Mouse (Mus musculus): ENCODE measurements around the gene Trim14. TPM values are rescaled to one million over a fixed set of nuclear protein-coding genes. Genes with fewer than 3 reads are reported as not detected.

Gene Trim14
- polyA plus RNA-seq, 1 experiment from 2014 or later: 5.2 TPM

DNA sequence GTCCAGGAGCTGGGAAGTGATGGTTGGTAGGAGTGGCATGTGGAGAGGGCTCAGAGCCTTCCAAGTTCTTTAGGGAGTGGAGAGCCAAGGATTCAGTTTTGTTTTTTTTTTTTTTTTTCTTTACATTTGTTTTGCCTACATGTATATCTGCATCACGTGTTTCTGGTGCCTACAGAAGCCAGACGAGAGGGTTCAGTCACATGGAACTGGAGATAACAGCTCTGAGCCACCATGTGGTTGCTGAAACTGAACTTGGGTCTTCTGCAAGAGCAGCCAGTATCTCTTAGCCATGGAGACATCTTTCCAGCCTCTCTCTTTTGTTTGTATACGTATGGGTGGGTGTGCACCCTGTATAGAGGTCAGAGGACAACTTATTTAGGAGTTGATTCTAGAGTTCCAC, 32.1 kb downstream of the Trim14 start:
- H3K4me3 ChIP-seq (ENCODE audit: low read depth, low read length): no peak overlapping the region
- no peaks in the 10 kb centered on the region for H3K27me3 ChIP-seq (replicated peaks; ENCODE audit: insufficient read depth, low read length)
- H3K9me3 ChIP-seq (ENCODE audit: low read length): no peaks in the 10 kb centered on the region
- no peaks in the 10 kb centered on the region; the same call in 1 of the 2 replicates for H3K4me1 ChIP-seq (ENCODE audit: insufficient read depth, low read depth, low read length)
- H3K4me2 ChIP-seq (replicated peaks; ENCODE audit: low read depth, low read length): no peak overlapping the region
- ATAC-seq (no peak), DNase-seq (ENCODE audit: low spot score) (no peak)
- no peak overlapping the region for H3K27ac ChIP-seq (ENCODE audit: low read length)
- TF ChIP-seq CTCF (IDR thresholded peaks at IDR 0.05) (no peak), EP300 (IDR thresholded peaks at IDR 0.05) (no peak)
- no peak overlapping the region for H3K9ac ChIP-seq (replicated peaks; ENCODE audit: low read depth)
- WGBS: 60% methylated on average over 3 of the region's 3 CpGs
- H3K36me3 ChIP-seq (ENCODE audit: insufficient read depth, low read length): peaks cover 8% of the 10 kb centered on the region

DNA sequence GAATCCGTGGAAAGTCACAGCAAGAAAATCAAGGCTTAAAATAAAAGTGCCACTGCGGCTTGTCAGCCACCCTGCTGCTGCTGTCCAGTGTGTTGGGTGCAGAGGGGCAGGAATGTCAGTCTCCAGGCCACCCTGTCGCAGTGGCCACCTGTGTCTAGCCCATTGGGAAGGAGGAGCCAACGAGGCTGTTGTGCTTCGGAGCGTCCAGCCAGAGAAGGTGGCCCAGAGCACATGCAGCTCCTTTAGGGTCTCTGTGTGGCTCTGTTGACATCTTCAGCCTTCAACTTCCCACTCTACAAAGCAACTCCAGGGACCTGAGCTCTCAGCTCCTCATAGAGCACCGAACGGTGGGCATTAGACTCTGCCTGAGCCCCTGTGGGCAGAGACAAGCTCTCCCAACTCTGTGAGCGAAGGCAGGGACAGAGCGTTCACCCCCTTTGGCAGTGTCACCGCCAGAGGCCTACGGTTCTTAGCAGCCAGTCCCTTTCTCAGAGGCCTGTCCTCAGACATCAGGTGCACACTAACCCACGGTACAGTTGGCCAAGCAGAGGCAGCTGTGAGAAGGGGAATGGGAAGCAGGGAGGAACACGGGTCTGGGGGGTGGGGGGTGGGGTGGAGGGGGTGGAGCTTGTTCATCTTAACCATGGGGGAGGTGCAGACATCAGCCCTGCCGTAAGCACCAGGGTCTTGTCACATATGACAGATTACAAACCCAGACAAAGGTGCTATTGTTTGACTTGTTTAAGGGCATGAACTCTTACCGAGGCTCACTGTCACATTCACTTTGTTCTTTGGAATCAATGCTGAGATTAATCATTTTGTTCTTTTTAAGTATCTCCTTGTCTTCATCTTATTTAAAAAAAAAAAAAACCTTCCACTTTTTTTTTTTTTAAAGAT, 33.1 kb downstream of the Trim14 start:
- ATAC-seq (no peak), DNase-seq (ENCODE audit: low spot score) (no peak)
- Histone ChIP-seq H3K9ac (replicated peaks; ENCODE audit: low read depth) (no peak overlapping the region), H3K4me3 (ENCODE audit: low read depth, low read length) (no peak overlapping the region), H3K9me3 (ENCODE audit: low read length) (no peaks in the 10 kb centered on the region), H3K4me2 (replicated peaks; ENCODE audit: low read depth, low read length) (no peak overlapping the region), H3K36me3 (ENCODE audit: insufficient read depth, low read length) (peaks cover 8% of the 10 kb centered on the region), H3K27me3 (replicated peaks; ENCODE audit: insufficient read depth, low read length) (no peaks in the 10 kb centered on the region), H3K4me1 (ENCODE audit: insufficient read depth, low read depth, low read length) (no peaks in the 10 kb centered on the region; the same call in 1 of the 2 replicates), H3K27ac (ENCODE audit: low read length) (no peak overlapping the region)
- TF ChIP-seq CTCF (IDR thresholded peaks at IDR 0.05) (no peak), EP300 (IDR thresholded peaks at IDR 0.05) (no peak)
- WGBS: 69% methylated on average over 16 of the region's 16 CpGs

DNA sequence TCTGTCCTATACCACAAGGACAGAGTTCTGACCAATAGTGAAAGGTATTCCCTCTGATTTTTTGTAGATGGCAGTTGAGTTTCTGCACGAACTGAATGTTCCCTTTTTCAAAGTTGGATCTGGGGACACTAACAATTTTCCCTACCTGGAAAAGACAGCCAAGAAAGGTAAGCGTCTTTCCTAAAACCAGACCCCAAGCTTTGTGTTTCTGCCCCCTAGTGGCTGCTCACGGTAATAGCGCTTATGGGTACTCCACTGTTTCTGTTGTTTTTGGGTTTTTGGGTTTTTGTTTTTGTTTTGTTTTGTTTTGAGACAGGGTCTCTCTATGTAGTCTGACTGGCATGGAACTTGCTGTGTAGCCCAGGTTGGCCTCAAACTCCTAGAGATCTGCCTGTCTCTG, 37.0 kb downstream of the Trim14 start:
- Histone ChIP-seq H3K36me3 (ENCODE audit: insufficient read depth, low read length) (peaks cover 4% of the 10 kb centered on the region), H3K27ac (ENCODE audit: low read length) (no peak overlapping the region), H3K9ac (replicated peaks; ENCODE audit: low read depth) (no peak overlapping the region), H3K27me3 (replicated peaks; ENCODE audit: insufficient read depth, low read length) (no peaks in the 10 kb centered on the region), H3K4me1 (ENCODE audit: insufficient read depth, low read depth, low read length) (no peaks in the 10 kb centered on the region), H3K4me2 (replicated peaks; ENCODE audit: low read depth, low read length) (no peak overlapping the region), H3K9me3 (ENCODE audit: low read length) (no peaks in the 10 kb centered on the region), H3K4me3 (ENCODE audit: low read depth, low read length) (no peak overlapping the region)
- WGBS: 9% methylated on average over 4 of the region's 4 CpGs
- DNase-seq (ENCODE audit: low spot score): peak; percentile 51
- TF ChIP-seq EP300 (IDR thresholded peaks at IDR 0.05) (no peak), CTCF (IDR thresholded peaks at IDR 0.05) (peak; percentile 82)
- no peak for ATAC-seq

- H3K4me3 ChIP-seq (ENCODE audit: low read depth, low read length): no peak overlapping the region
- WGBS: 68% methylated on average over 3 of the region's 3 CpGs
- H3K4me1 ChIP-seq (ENCODE audit: insufficient read depth, low read depth, low read length): no peaks in the 10 kb centered on the region
- H3K9ac ChIP-seq (replicated peaks; ENCODE audit: low read depth): no peak overlapping the region
- H3K4me2 ChIP-seq (replicated peaks; ENCODE audit: low read depth, low read length): no peak overlapping the region
- no peak for DNase-seq (ENCODE audit: low spot score)
- no peaks in the 10 kb centered on the region for H3K27me3 ChIP-seq (replicated peaks; ENCODE audit: insufficient read depth, low read length)
- TF ChIP-seq CTCF (IDR thresholded peaks at IDR 0.05) (no peak), EP300 (IDR thresholded peaks at IDR 0.05) (no peak)
- H3K9me3 ChIP-seq (ENCODE audit: low read length): no peaks in the 10 kb centered on the region
- H3K27ac ChIP-seq (ENCODE audit: low read length): no peak overlapping the region
- ATAC-seq: no peak
- H3K36me3 ChIP-seq (ENCODE audit: insufficient read depth, low read length): peaks cover 3% of the 10 kb centered on the region
Measured at GRCm38 (mm10) chr4:46498511-46498910, 37.4 kb downstream of the Trim14 start.

GRCm38 (mm10) chr4:46497286-46497892, 38.6 kb downstream of the Trim14 start:
- peaks cover 3% of the 10 kb centered on the region; the same call in 1 of the 2 replicates for H3K36me3 ChIP-seq (ENCODE audit: insufficient read depth, low read length)
- ATAC-seq: peak; percentile 37; the same call in 1 of the 2 replicates
- 35% methylated on average over 4 of the region's 4 CpGs for WGBS

DNA sequence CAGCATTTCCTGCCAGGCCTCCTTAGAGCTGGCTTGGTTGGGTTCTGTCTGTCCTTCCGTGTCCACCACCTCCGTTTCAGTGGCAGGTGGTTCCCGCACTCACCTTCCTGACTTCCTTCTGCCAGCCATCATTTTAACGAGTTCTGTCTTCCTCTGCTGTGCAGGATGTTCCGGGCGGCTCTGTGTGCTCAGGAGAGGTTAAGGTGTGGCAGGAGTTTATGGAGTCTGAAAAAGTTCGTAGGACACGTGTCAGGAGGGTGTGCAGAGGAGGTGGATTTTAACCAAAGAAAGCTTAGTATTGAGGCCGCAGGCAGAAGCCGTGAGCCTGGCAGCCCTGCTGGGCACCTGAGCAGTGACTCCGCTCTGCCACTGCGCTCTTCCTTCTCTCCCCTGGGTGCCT, 40.4 kb downstream of the Trim14 start:
- 85% methylated on average over 12 of the region's 12 CpGs for WGBS
- no peak for TF ChIP-seq EP300 (IDR thresholded peaks at IDR 0.05)
- TF ChIP-seq CTCF (IDR thresholded peaks at IDR 0.05): no peak

More at GRCm38 (mm10) chr4:46497286-46497892, 38.6 kb downstream of the Trim14 start:
- TF ChIP-seq CTCF (IDR thresholded peaks at IDR 0.05) (peak; percentile 98), EP300 (IDR thresholded peaks at IDR 0.05) (no peak)
- no peak overlapping the region for H3K4me2 ChIP-seq (replicated peaks; ENCODE audit: low read depth, low read length)
- H3K9ac ChIP-seq (replicated peaks; ENCODE audit: low read depth): no peak overlapping the region
- DNase-seq (ENCODE audit: low spot score): peak; percentile 78
- H3K27me3 ChIP-seq (replicated peaks; ENCODE audit: insufficient read depth, low read length): no peaks in the 10 kb centered on the region
- H3K9me3 ChIP-seq (ENCODE audit: low read length): no peaks in the 10 kb centered on the region
- no peak overlapping the region for H3K4me3 ChIP-seq (ENCODE audit: low read depth, low read length)
- no peak overlapping the region for H3K27ac ChIP-seq (ENCODE audit: low read length)
- no peaks in the 10 kb centered on the region for H3K4me1 ChIP-seq (ENCODE audit: insufficient read depth, low read depth, low read length)

More for the DNA sequence above, 40.4 kb downstream of the Trim14 start:
- no peak overlapping the region for H3K4me2 ChIP-seq (replicated peaks; ENCODE audit: low read depth, low read length)
- no peaks in the 10 kb centered on the region for H3K27me3 ChIP-seq (replicated peaks; ENCODE audit: insufficient read depth, low read length)
- H3K4me1 ChIP-seq (ENCODE audit: insufficient read depth, low read depth, low read length): no peaks in the 10 kb centered on the region
- no peak overlapping the region for H3K9ac ChIP-seq (replicated peaks; ENCODE audit: low read depth)
- H3K27ac ChIP-seq (ENCODE audit: low read length): no peak overlapping the region
- no peak for ATAC-seq
- no peak for DNase-seq (ENCODE audit: low spot score)
- H3K36me3 ChIP-seq (ENCODE audit: insufficient read depth, low read length): no peaks in the 10 kb centered on the region; the same call in 1 of the 2 replicates
- no peaks in the 10 kb centered on the region for H3K9me3 ChIP-seq (ENCODE audit: low read length)
- no peak overlapping the region for H3K4me3 ChIP-seq (ENCODE audit: low read depth, low read length)
